Mouse (Mus musculus) liver, embryonic 14.5 days (tissue): ENCODE measurements at regions not wholly inside any gene's neighbourhood (a gene's known extent, or its start where the extent isn't known, plus 50 kb on each side); places are given as distances from the start of the nearest gene placed in this dataset.
A peak's percentile ranks its signal among the peaks of the same experiment; 100 is the strongest.

ENCODE experiments used
- ATAC-seq: fragments of 200-750 bp; cut with Nextera tagmentation; 2 replicates; pipeline ENCODE4 v1.8.0; 2017; ENCODE audit warnings: moderate number of reproducible peaks, mild to moderate bottlenecking, moderate library complexity; ENCODE audit not compliant: insufficient read depth
- DNase-seq, 3 experiments: peaks; one replicate each; pipeline ENCODE4 v3.0.0-alpha.2; 2012 to 2013; ENCODE audit warnings: low read depth in 3 of 3, low spot score in 3 of 3
- H3K27ac ChIP-seq: fragments of 300-500 bp; sonication (generic); 2 replicates; pipeline ENCODE4 v1.5.1; 2014; ENCODE audit warnings: moderate library complexity, mild to moderate bottlenecking, control low read depth, inconsistent platforms
- H3K27me3 ChIP-seq: fragments of 300-500 bp; sonication (generic); 2 replicates; pipeline ENCODE4 v1.6.1; 2014; ENCODE audit warnings: mild to moderate bottlenecking, low read length, moderate library complexity; ENCODE audit not compliant: control insufficient read depth, insufficient read depth
- H3K36me3 ChIP-seq: fragments of 300-500 bp; sonication (generic); replicated peaks from 2 replicates; pipeline ENCODE4 v1.6.1; 2014; ENCODE audit warnings: low read depth; ENCODE audit not compliant: control insufficient read depth, insufficient read depth
- H3K4me1 ChIP-seq, 2 experiments: fragments of 200-500 bp in 1 of 2; fragments of 300-500 bp in 1 of 2; sonication (generic) in 1 of 2; replicated peaks; 2 replicates each; pipeline ENCODE4 v1.6.1; 2012 to 2014; ENCODE audit warnings: antibody characterized with exemption in 1 of 2, inconsistent platforms in 1 of 2, low read length in 1 of 2; ENCODE audit not compliant: control insufficient read depth in 2 of 2, insufficient read depth in 2 of 2
- H3K4me2 ChIP-seq: fragments of 300-500 bp; sonication (generic); 2 replicates; pipeline ENCODE4 v1.6.1; 2014; ENCODE audit warnings: low read depth, mild to moderate bottlenecking, control low read depth, moderate library complexity
- H3K4me3 ChIP-seq, 2 experiments: fragments of 200-500 bp in 1 of 2; fragments of 300-500 bp in 1 of 2; sonication (generic) in 1 of 2; 2 replicates each; pipeline ENCODE4 v1.5.1; 2012 to 2014; ENCODE audit warnings: low read depth in 2 of 2, low read length in 2 of 2, mild to moderate bottlenecking in 2 of 2, control low read depth in 1 of 2, inconsistent platforms in 1 of 2, moderate library complexity in 1 of 2; ENCODE audit not compliant: insufficient read depth in 1 of 2
- H3K9ac ChIP-seq: fragments of 300-500 bp; sonication (generic); replicated peaks from 2 replicates; pipeline ENCODE4 v1.6.1; 2014; ENCODE audit warnings: mild to moderate bottlenecking, control low read depth, moderate library complexity
- H3K9me3 ChIP-seq: fragments of 300-500 bp; sonication (generic); 2 replicates; pipeline ENCODE4 v1.6.1; 2016; ENCODE audit warnings: low read length, mixed read lengths; ENCODE audit not compliant: control insufficient read depth
- CTCF ChIP-seq: IDR thresholded peaks from 2 replicates; pipeline ENCODE4 v1.5.1; 2016; ENCODE audit warnings: antibody characterized with exemption, low read depth, control low read depth
- EP300 ChIP-seq: IDR thresholded peaks from 2 replicates; pipeline ENCODE4 v1.6.1; 2016; ENCODE audit warnings: antibody characterized with exemption, low read depth
- WGBS: fragments of 180-500 bp; shearing (Covaris S2); extraction: QIAGEN DNeasy Blood & Tissue Kit; methylation state at CpG from one replicate; pipeline ENCODE4 v1.1.7; 2014; ENCODE audit not compliant: insufficient replicate concordance; 5-methylcytosine and 5-hydroxymethylcytosine counted together

DNA sequence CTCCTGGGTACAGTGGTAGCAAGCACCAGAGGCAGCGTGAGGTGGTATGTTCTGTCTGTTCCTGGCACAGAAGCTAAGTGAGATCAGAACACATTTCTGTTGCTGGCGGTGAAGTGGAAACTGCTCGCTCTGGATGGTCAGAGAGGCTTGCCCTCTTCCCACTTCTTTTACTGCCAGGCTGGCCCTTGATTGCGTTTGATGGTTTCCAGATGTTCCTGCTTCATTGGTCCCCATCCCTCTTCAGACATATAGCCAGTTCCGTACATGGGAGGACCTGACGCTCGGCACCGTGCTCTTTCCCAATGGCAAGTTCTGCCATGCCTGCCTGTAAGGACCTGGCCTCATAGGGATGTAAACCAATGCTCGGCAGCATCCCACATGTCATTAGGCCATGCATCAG is 128.0 kb upstream of the Adamts16 start:
- DNase-seq: no peak
- Histone ChIP-seq H3K4me1 (no peaks in the 10 kb centered on the region), H3K4me3 (no peak overlapping the region), H3K27ac (no peak overlapping the region), H3K9me3 (no peaks in the 10 kb centered on the region), H3K36me3 (no peaks in the 10 kb centered on the region), H3K27me3 (no peaks in the 10 kb centered on the region), H3K9ac (no peak overlapping the region), H3K4me2 (no peak overlapping the region)
- no peak for ATAC-seq
- TF ChIP-seq EP300 (no peak), CTCF (no peak)
- WGBS: 77% methylated on average over 9 of the region's 9 CpGs

DNA sequence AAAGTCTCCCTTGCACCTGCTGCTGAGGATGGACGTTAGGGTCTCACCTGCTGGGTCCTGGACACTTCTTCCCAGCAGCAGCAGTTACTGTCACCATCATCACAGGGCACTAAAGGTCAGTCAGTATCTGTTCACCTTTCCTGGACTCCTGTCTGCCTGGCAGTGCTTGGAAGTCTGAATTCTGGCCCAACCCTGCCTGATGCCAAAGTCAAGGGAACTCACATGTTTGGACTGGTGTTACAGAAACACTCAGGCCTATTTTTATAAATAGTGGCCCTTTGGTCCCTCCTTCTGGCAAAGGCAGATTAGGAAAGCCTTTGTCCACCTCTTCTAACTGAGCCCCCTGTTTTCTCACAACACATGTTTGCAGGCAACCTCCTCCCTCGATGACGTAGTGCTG is 126.2 kb upstream of the Adamts16 start:
- 60% methylated on average over 3 of the region's 3 CpGs for WGBS
- Histone ChIP-seq H3K36me3 (no peaks in the 10 kb centered on the region), H3K9ac (no peak overlapping the region), H3K27ac (no peak overlapping the region), H3K4me3 (no peak overlapping the region), H3K9me3 (no peaks in the 10 kb centered on the region), H3K4me2 (no peak overlapping the region), H3K27me3 (no peaks in the 10 kb centered on the region), H3K4me1 (no peaks in the 10 kb centered on the region)
- TF ChIP-seq CTCF (no peak), EP300 (no peak)
- ATAC-seq (no peak), DNase-seq (no peak)

DNA sequence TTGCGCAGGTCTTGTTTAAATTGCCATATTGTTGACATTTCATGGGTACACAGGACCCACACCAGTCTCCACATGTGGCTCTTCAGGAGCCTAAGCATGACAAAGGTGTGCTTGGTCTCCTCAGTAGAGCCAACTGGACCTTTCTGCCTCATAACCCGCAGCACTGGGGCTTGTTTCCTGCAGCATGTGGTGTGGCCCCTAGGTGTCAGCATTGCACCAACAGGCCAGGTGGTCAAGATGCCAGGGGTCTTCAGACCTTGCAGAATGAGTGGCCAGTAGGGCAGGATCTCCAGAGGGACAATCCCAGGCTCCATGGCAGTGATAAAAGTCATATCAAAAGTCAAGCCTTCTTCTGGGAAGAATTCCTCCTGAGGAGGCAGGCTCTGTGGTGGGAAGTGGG is 121.8 kb upstream of the Adamts16 start:
- H3K9ac ChIP-seq: no peak overlapping the region
- H3K27ac ChIP-seq: no peak overlapping the region
- DNase-seq (no peak), ATAC-seq (no peak)
- no peak overlapping the region for H3K4me2 ChIP-seq
- H3K27me3 ChIP-seq: no peaks in the 10 kb centered on the region
- 53% methylated on average over 2 of the region's 2 CpGs for WGBS
- H3K4me3 ChIP-seq: no peak overlapping the region
- no peaks in the 10 kb centered on the region for H3K36me3 ChIP-seq
- no peaks in the 10 kb centered on the region for H3K9me3 ChIP-seq
- TF ChIP-seq CTCF (peak; percentile 66), EP300 (no peak)
- H3K4me1 ChIP-seq: no peaks in the 10 kb centered on the region

DNA sequence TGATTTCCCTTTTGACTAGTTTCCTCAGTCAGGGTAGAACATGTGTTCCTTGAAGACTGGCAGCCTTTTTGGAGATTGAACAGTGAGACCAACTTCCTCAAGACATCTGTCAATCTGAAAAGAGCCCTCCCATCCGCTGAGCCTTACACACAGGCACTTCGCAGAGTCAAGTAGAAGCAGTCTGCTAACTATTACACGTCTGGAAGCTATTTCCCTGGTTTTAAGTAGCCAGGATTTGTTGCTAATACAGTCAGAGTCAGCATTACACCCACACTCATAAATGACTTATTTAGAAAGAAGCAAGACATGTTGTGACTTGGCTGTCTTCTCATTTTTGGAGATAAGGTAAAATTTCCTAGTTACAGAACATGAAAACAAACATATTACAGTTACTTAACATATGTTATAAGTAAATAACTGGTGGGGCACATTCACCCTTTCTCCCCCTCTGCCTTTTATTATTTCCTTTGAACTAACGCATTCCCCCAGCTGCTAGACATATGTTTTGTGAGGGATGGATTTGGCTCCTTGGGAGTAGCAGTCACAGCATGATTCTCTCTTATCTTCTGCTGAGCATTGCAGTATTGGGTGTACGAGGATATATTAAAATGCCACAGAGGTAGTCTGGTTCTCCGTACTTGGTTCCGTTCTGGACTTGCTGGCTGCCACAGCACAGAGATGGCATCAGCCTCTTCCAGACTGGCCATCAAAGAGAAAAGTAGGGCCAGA is 92.9 kb upstream of the Adamts16 start:
- H3K4me1 ChIP-seq: no peaks in the 10 kb centered on the region
- H3K4me2 ChIP-seq: no peak overlapping the region
- H3K9me3 ChIP-seq: no peaks in the 10 kb centered on the region
- H3K27me3 ChIP-seq: no peaks in the 10 kb centered on the region
- no peak overlapping the region for H3K4me3 ChIP-seq
- ATAC-seq (no peak), DNase-seq (no peak)
- 57% methylated on average over 7 of the region's 7 CpGs for WGBS
- no peak overlapping the region for H3K27ac ChIP-seq
- H3K36me3 ChIP-seq: no peaks in the 10 kb centered on the region
- no peak overlapping the region for H3K9ac ChIP-seq
- TF ChIP-seq CTCF (no peak), EP300 (no peak)

DNA sequence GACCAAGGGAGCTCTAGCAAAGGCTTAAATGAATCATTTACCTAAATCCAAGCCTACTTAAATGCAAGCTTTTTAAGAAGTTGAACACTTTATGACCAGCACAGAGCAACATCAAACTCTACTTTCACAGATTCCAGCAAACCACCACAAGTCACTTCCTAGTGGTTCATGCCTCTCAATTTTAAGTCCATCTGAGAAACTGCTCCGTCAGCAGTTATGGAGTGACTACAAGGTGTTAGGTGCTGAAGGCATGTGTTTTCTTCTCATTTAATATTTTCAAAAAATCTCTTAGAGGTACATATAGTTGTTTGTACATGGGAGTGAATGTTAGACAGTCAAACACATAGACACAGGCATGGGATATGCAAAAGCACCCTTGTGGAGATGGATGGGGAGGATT is 72.2 kb upstream of the Adamts16 start:
- DNase-seq (no peak), ATAC-seq (no peak)
- H3K27ac ChIP-seq: no peak overlapping the region
- H3K9ac ChIP-seq: no peak overlapping the region
- no peaks in the 10 kb centered on the region for H3K4me1 ChIP-seq
- H3K36me3 ChIP-seq: no peaks in the 10 kb centered on the region
- no peak for TF ChIP-seq EP300
- TF ChIP-seq CTCF: no peak
- H3K4me3 ChIP-seq: no peak overlapping the region
- 59% methylated on average over 1 of the region's 1 CpGs for WGBS
- H3K9me3 ChIP-seq: no peaks in the 10 kb centered on the region
- H3K27me3 ChIP-seq: no peaks in the 10 kb centered on the region
- H3K4me2 ChIP-seq: no peak overlapping the region
